12 mouse cellular contexts compared by ENCODE assay signal in the genomic region with DNA sequence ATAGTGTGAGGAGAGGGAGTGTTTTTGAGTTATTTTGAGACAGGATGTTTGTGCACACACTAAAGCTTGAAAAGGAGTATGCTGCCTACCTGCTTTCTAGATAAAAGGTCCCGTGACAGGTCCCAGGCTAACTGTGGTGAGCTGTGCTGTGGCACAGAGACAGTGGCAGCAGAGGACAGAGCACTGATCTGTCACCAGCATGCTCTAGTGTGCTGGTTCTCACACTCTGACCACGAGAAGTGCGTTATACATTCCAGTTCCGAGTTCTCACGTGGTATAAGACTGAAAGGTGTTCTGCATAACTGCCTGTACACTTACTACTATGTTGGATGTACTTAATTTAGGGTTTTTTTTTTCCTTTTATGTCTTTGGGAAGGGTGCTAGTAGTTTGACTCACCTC. TPM values are rescaled to one million over a fixed set of nuclear protein-coding genes. Genes with fewer than 3 reads are reported as not detected.
A peak's percentile ranks its signal among the peaks of the same experiment; 100 is the strongest.
DNase-seq lines count a peak whose midpoint lies in the region; ATAC-seq and TF ChIP-seq lines count a peak whose summit lies in the region.
"Had no signal": no experiment of that assay in that cellular context is flagged by ENCODE, and none has a peak within 500 bp of the region (broad histone marks: within the 10 kb centered on the region; RNA-seq: fewer than 3 reads in every experiment).

No protein-coding gene starts in this region.

- no peak overlapping the region for H3K4me3 ChIP-seq in heart, embryonic 12.5 days
- peak overlapping the region; percentile 3 to 15; a peak in 2 of 4 replicates for H3K4me3 ChIP-seq in liver, embryonic 14.5 days (ENCODE audit: insufficient read depth in 1 of 2, low read depth in 2 of 2, low read length in 2 of 2)
- no peak overlapping the region for H3K4me3 ChIP-seq in intestine, postnatal 0 days (ENCODE audit: low read depth, low read length)
- H3K4me3 ChIP-seq: embryonic facial prominence, embryonic 13.5 days had no signal

- H3K4me1 ChIP-seq in heart, embryonic 12.5 days (replicated peaks), result peaks cover 32% of the 10 kb centered on the region
- H3K4me1 ChIP-seq in liver, embryonic 14.5 days (replicated peaks; ENCODE audit: control insufficient read depth in 2 of 2, insufficient read depth in 2 of 2, low read length in 1 of 2), result peaks cover 52 to 56% of the 10 kb centered on the region in 2 experiments
- 0 out of 2 replicates have a peak, but pooled peaks cover 2% of the 10 kb centered on the region for H3K4me1 ChIP-seq in intestine, postnatal 0 days (replicated peaks; ENCODE audit: control insufficient read depth, insufficient read depth, low read length)

- H3K27ac ChIP-seq in heart, embryonic 12.5 days (ENCODE audit: poor library complexity, severe bottlenecking), result no peak overlapping the region
- H3K27ac ChIP-seq in liver, embryonic 14.5 days, result peak overlapping the region; percentile 61
- H3K27ac ChIP-seq in intestine, postnatal 0 days (ENCODE audit: low read depth, low read length), result no peak overlapping the region
- H3K27ac ChIP-seq: embryonic facial prominence, embryonic 13.5 days had no signal

- peak overlapping the region; percentile 38 for H3K4me2 ChIP-seq in heart, embryonic 12.5 days
- peak overlapping the region; percentile 59 for H3K4me2 ChIP-seq in liver, embryonic 14.5 days (ENCODE audit: low read depth)
- no peak overlapping the region for H3K4me2 ChIP-seq in intestine, postnatal 0 days (replicated peaks; ENCODE audit: low read depth)
- H3K4me2 ChIP-seq: embryonic facial prominence, embryonic 13.5 days had no signal

- ATAC-seq in heart, embryonic 12.5 days (ENCODE audit: insufficient number of reproducible peaks, low FRiP score), result no peak
- ATAC-seq in common myeloid progenitor, adult 5-6 weeks (replicated peaks; ENCODE audit: low read depth, poor library complexity, severe bottlenecking), result peak; percentile 45; the same call in 1 of the 2 replicates
- peak; percentile 70 for ATAC-seq in liver, embryonic 14.5 days (ENCODE audit: insufficient read depth)
- no peak for ATAC-seq in intestine, postnatal 0 days
- ATAC-seq: intestine, embryonic 16.5 days had no signal

- TF ChIP-seq EP300 in liver, embryonic 14.5 days (IDR thresholded peaks at IDR 0.05; ENCODE audit: low read depth), result peak; percentile 26; the same call in 1 of the 2 replicates

- H3K9me3 ChIP-seq in heart, embryonic 12.5 days (replicated peaks), result no peaks in the 10 kb centered on the region
- H3K9me3 ChIP-seq in liver, embryonic 14.5 days (ENCODE audit: control insufficient read depth, low read length), result no peaks in the 10 kb centered on the region
- no peaks in the 10 kb centered on the region for H3K9me3 ChIP-seq in intestine, postnatal 0 days (ENCODE audit: control insufficient read depth)
- H3K9me3 ChIP-seq: embryonic facial prominence, embryonic 13.5 days had no signal

- H3K36me3 ChIP-seq in heart, embryonic 12.5 days, result no peaks in the 10 kb centered on the region
- H3K36me3 ChIP-seq in liver, embryonic 14.5 days (replicated peaks; ENCODE audit: control insufficient read depth, insufficient read depth, low read depth), result peaks cover 8% of the 10 kb centered on the region
- H3K36me3 ChIP-seq in splenic B cell, adult 2 months (ENCODE audit: control insufficient read depth, insufficient read depth, low read length, poor library complexity, severe bottlenecking), result peaks cover 8% of the 10 kb centered on the region
- peaks cover 8% of the 10 kb centered on the region for H3K36me3 ChIP-seq in intestine, postnatal 0 days (ENCODE audit: control insufficient read depth, insufficient read depth)
- H3K36me3 ChIP-seq: embryonic facial prominence, embryonic 13.5 days had no signal

- H3K27me3 ChIP-seq in heart, embryonic 12.5 days (replicated peaks), result no peaks in the 10 kb centered on the region
- no peaks in the 10 kb centered on the region for H3K27me3 ChIP-seq in liver, embryonic 14.5 days (ENCODE audit: control insufficient read depth, insufficient read depth, low read length)
- no peaks in the 10 kb centered on the region for H3K27me3 ChIP-seq in splenic B cell, adult 2 months (ENCODE audit: control insufficient read depth, insufficient read depth, low read length, poor library complexity, severe bottlenecking)
- no peaks in the 10 kb centered on the region for H3K27me3 ChIP-seq in intestine, postnatal 0 days (replicated peaks; ENCODE audit: control insufficient read depth, insufficient read depth, low read length)
- H3K27me3 ChIP-seq: embryonic facial prominence, embryonic 13.5 days had no signal

- H3K9ac ChIP-seq in heart, embryonic 12.5 days, result no peak overlapping the region
- H3K9ac ChIP-seq in liver, embryonic 14.5 days (replicated peaks), result peak overlapping the region; percentile 46
- no peak overlapping the region for H3K9ac ChIP-seq in intestine, postnatal 0 days (ENCODE audit: low read depth, low read length)
- H3K9ac ChIP-seq: embryonic facial prominence, embryonic 13.5 days had no signal

- 54% methylated on average over 5 of the region's 5 CpGs for whole genome bisulfite sequencing in heart, embryonic 12.5 days
- WGBS in liver, embryonic 14.5 days (ENCODE audit: insufficient replicate concordance), result 14% methylated on average over 5 of the region's 5 CpGs
- WGBS in intestine, postnatal 0 days, result 78% methylated on average over 5 of the region's 5 CpGs

- TF ChIP-seq CTCF in liver, embryonic 14.5 days (IDR thresholded peaks at IDR 0.05; ENCODE audit: low read depth), result peak; percentile 5; the same call in 1 of the 2 replicates
- no peak for TF ChIP-seq CTCF in intestine, postnatal 0 days (IDR thresholded peaks at IDR 0.05; ENCODE audit: low read depth)

- intact Hi-C loops in heart, postnatal 10 days (cut with DNase I), result loop anchor here (10.0 kb wide), 1 partner anchor 53 kb away; a partner anchor contains a TSS
- intact Hi-C loops in left cerebral cortex, postnatal 4 days (cut with DNase I), result no loop called here

- no peak for DNase-seq in heart, postnatal 10 days
- DNase-seq in liver, embryonic 14.5 days (ENCODE audit: low read depth in 3 of 3, low spot score in 3 of 3), result peak in 2 of 3 experiments; percentile 49 to 58
- DNase-seq in splenic B cell, adult 2 months (ENCODE audit: low read depth, low spot score), result peak; percentile 88
- no peak for DNase-seq in left cerebral cortex, postnatal 4 days
- DNase-seq in layer of hippocampus, postnatal 10 days (ENCODE audit: low spot score in 2 of 2), result no peak
- DNase-seq: lung, adult 2 months; right cerebral cortex, adult 18-20 months had no signal

RNA-seq across cellular contexts. Expression of a gene that starts 50.0 kb away (rescaled TPM):
- polyA plus RNA-seq in heart, embryonic 12.5 days (2016; fragmentation: Nextera tagmentation; extraction: Ambion mirVana), result 98.9 and 99.1 TPM in 2 replicates
- 10 to 100 TPM; 83.3 to 89.9 TPM for total RNA-seq in heart, postnatal 10 days (2021)
- 102 and 171 TPM in 2 replicates for total RNA-seq in common myeloid progenitor, adult 5-6 weeks (2017)
- polyA plus RNA-seq in liver, embryonic 14.5 days (2012; rRNA removed), result 3.0 and 15.2 TPM in 2 replicates
- 44.7 and 48.5 TPM in 2 replicates for polyA plus RNA-seq in liver, embryonic 14.5 days (2014; fragmentation: Nextera tagmentation; extraction: Ambion mirVana)
- 10 to 100 TPM; 74.3 to 83.4 TPM for total RNA-seq in left cerebral cortex, postnatal 4 days (2021)
- 10 to 100 TPM; 89.6 to 95.4 TPM for total RNA-seq in layer of hippocampus, postnatal 10 days (2021)
- 81.3 and 83.2 TPM in 2 replicates for polyA plus RNA-seq in intestine, postnatal 0 days (2015; fragmentation: Nextera tagmentation; extraction: Ambion mirVana)

RNA-seq across cellular contexts. Expression of a gene that starts 56.1 kb away (rescaled TPM):
- 29.5 and 30.6 TPM in 2 replicates for polyA plus RNA-seq in heart, embryonic 12.5 days (2016; fragmentation: Nextera tagmentation; extraction: Ambion mirVana)
- total RNA-seq in heart, postnatal 10 days (2021), result 10 to 100 TPM; 22.8 to 24.8 TPM
- 81.4 and 84.9 TPM in 2 replicates for total RNA-seq in common myeloid progenitor, adult 5-6 weeks (2017)
- polyA plus RNA-seq in liver, embryonic 14.5 days (2012; rRNA removed), result 3.1 and 6.2 TPM in 2 replicates
- polyA plus RNA-seq in liver, embryonic 14.5 days (2014; fragmentation: Nextera tagmentation; extraction: Ambion mirVana), result 14.2 and 16.8 TPM in 2 replicates
- 10 to 100 TPM; 46.0 to 47.6 TPM for total RNA-seq in left cerebral cortex, postnatal 4 days (2021)
- 10 to 100 TPM; 49.7 to 51.2 TPM for total RNA-seq in layer of hippocampus, postnatal 10 days (2021)
- polyA plus RNA-seq in intestine, postnatal 0 days (2015; fragmentation: Nextera tagmentation; extraction: Ambion mirVana), result 29.8 and 31.0 TPM in 2 replicates

RNA-seq across cellular contexts. Expression of a gene that starts 56.5 kb away (rescaled TPM):
- polyA plus RNA-seq in heart, embryonic 12.5 days (2016; fragmentation: Nextera tagmentation; extraction: Ambion mirVana), result 10.5 and 11.0 TPM in 2 replicates
- total RNA-seq in heart, postnatal 10 days (2021), result 10 to 100 TPM; 21.3 to 23.3 TPM
- 270 and 285 TPM in 2 replicates for total RNA-seq in common myeloid progenitor, adult 5-6 weeks (2017)
- 6.0 and 9.3 TPM in 2 replicates for polyA plus RNA-seq in liver, embryonic 14.5 days (2012; rRNA removed)
- polyA plus RNA-seq in liver, embryonic 14.5 days (2014; fragmentation: Nextera tagmentation; extraction: Ambion mirVana), result 8.7 and 9.9 TPM in 2 replicates
- 1 to 10 TPM; 5.4 to 6.1 TPM for total RNA-seq in left cerebral cortex, postnatal 4 days (2021)
- total RNA-seq in layer of hippocampus, postnatal 10 days (2021), result 1 to 10 TPM; 6.0 to 6.1 TPM
- polyA plus RNA-seq in intestine, postnatal 0 days (2015; fragmentation: Nextera tagmentation; extraction: Ambion mirVana), result 19.2 and 20.0 TPM in 2 replicates

Comparison
In these comparisons a context has a peak if more than half of its experiments do, and no peak if none do; other contexts are left out.
1. ATAC-seq: peak in common myeloid progenitor, adult 5-6 weeks (single experiment) and liver, embryonic 14.5 days (single experiment); none in heart, embryonic 12.5 days (single experiment) and intestine, postnatal 0 days (single experiment).
2. H3K4me3 ChIP-seq: peak in liver, embryonic 14.5 days (2 of 2); none in heart, embryonic 12.5 days (single experiment) and intestine, postnatal 0 days (single experiment).
3. DNase-seq: peak in liver, embryonic 14.5 days (2 of 3) and splenic B cell, adult 2 months (single experiment); none in heart, postnatal 10 days (0 of 2), left cerebral cortex, postnatal 4 days (single experiment) and layer of hippocampus, postnatal 10 days (0 of 2).
4. RNA of a gene that starts 56.5 kb away (total RNA-seq): 270 to 285 TPM in common myeloid progenitor, adult 5-6 weeks; 21.3 to 23.3 TPM in heart, postnatal 10 days, 6.0 to 6.1 TPM in layer of hippocampus, postnatal 10 days and 5.4 to 6.1 TPM in left cerebral cortex, postnatal 4 days; every median in the first group is over 10 times any median in the second.